Mouse (Mus musculus) gonadal fat pad, adult 2 months (tissue): Measurements from ENCODE around the gene Dram2. TPM values are rescaled to one million over a fixed set of nuclear protein-coding genes. Genes with fewer than 3 reads are reported as not detected.
"Not testable (repeated sequence)": the region's sequence is repeated elsewhere in the genome, so short reads cannot be mapped to it uniquely, and the experiment has no call there.

ENCODE experiments used
- DNase-seq: peaks from one replicate; pipeline ENCODE4 v3.0.0-alpha.2; 2012; ENCODE audit warnings: low read depth
- polyA plus RNA-seq: library from polyadenylated mRNA; depleted of rRNA; stranded (reverse); fragments of >200 nt; gene quantifications from 2 replicates; pipeline ENCODE4 v1.2.3, GENCODE M21; 2012; rRNA removed

Dram2 gene
- 66.8 and 68.9 TPM in 2 replicates for polyA plus RNA-seq

- DNase-seq = peak; percentile 67
These were observed at the start of gene Dram2, which contains the start of gene Cept1 for GRCm38 (mm10) chr3:106547171-106547923. Gene Dram2 (plus strand): TSS chr3:106547798. Gene Cept1 (minus strand): TSS chr3:106547802.

GRCm38 (mm10) chr3:106500510-106500909, 47.1 kb upstream of the Dram2 start:
- no peak for DNase-seq

- no peak for DNase-seq
These were observed 44.7 kb upstream of the Dram2 start for GRCm38 (mm10) chr3:106502892-106503291.

GRCm38 (mm10) chr3:106510669-106511068, 36.9 kb upstream of the Dram2 start:
- DNase-seq = no peak

- DNase-seq = no peak
These were observed 32.6 kb upstream of the Dram2 start for GRCm38 (mm10) chr3:106515016-106515415.

GRCm38 (mm10) chr3:106522730-106523129, 24.9 kb upstream of the Dram2 start:
- DNase-seq = no peak

GRCm38 (mm10) chr3:106526411-106526810, 21.2 kb upstream of the Dram2 start:
- DNase-seq = no peak

- DNase-seq = no peak
These were observed 19.6 kb upstream of the Dram2 start for GRCm38 (mm10) chr3:106528032-106528431.

GRCm38 (mm10) chr3:106533277-106533676, 14.3 kb upstream of the Dram2 start:
- DNase-seq = no peak

- DNase-seq = no peak
These were observed 2.8 kb upstream of the Dram2 start for GRCm38 (mm10) chr3:106544721-106545316.

GRCm38 (mm10) chr3:106547924-106548539, 434 bp downstream of the Dram2 start:
- no peak for DNase-seq

- DNase-seq = no peak
These were observed 1.4 kb downstream of the Dram2 start for GRCm38 (mm10) chr3:106548971-106549370.

- no peak for DNase-seq
These were observed 5.8 kb downstream of the Dram2 start for GRCm38 (mm10) chr3:106553411-106553810.

- DNase-seq = peak; percentile 56
These were observed 8.2 kb downstream of the Dram2 start for GRCm38 (mm10) chr3:106555743-106556250.

- no peak for DNase-seq
These were observed 10.7 kb downstream of the Dram2 start for GRCm38 (mm10) chr3:106558271-106558670.

GRCm38 (mm10) chr3:106565876-106566275, 18.3 kb downstream of the Dram2 start:
- DNase-seq = no peak

- DNase-seq = no peak
These were observed 25.6 kb downstream of the Dram2 start for GRCm38 (mm10) chr3:106573191-106573590.

- DNase-seq = no peak
These were observed 31.7 kb downstream of the Dram2 start for GRCm38 (mm10) chr3:106579296-106579695.

- not testable (repeated sequence) for DNase-seq
These were observed 46.0 kb downstream of the Dram2 start for GRCm38 (mm10) chr3:106593631-106594030.

GRCm38 (mm10) chr3:106618103-106618502, 70.5 kb downstream of the Dram2 start:
- DNase-seq = no peak
